8 mouse cellular contexts compared by ENCODE assay signal in the genomic region with DNA sequence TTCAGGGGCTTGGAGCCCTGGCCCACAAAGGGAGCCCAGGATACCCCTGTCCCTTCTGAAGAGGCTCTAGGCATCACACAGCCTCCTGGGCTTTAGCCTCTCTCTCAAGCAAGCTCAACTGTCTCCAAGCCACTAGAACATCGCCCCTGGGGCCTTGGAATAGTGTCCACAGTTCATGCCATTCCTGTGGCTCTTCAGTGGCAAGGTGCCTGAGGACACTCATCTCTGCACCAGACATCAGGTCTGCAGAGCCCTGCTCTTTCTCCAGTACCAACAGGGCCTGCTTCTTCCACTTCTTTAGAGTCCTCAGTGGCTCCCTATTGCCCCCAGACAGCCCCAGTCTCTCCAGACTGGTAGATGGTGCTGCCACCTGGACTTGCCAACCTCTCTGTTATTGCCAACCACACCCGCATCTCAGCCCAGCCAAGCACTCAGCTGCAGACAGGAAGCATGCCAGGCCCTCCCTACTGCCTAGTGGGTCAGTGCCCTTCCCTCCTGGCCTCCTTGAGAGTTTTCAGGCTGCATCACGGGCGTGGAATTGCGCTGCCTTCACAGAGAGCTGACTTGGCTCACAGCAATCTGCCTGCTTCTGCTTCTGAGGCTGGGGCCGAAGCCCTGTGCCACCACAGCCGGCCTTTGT. TPM values are rescaled to one million over a fixed set of nuclear protein-coding genes. Genes with fewer than 3 reads are reported as not detected.
DNase-seq lines count a peak whose midpoint lies in the region.

No protein-coding gene starts in this region.

- intact Hi-C loops in heart, postnatal 25 days (cut with DNase I) = no loop called here
- intact Hi-C loops in left cerebral cortex, postnatal 25 days (cut with DNase I) = no loop called here

- DNase-seq in heart, adult 18-20 months = peak; percentile 74 to 81
- no peak for DNase-seq in heart, postnatal 25 days (ENCODE audit: low spot score)
- peak; percentile 31 for DNase-seq in urinary bladder, postnatal 25 days (ENCODE audit: low spot score)
- no peak for DNase-seq in urinary bladder, postnatal 4 days (ENCODE audit: low spot score in 2 of 2)
- peak; percentile 52 to 61 for DNase-seq in kidney, postnatal 36 days
- DNase-seq in thymus, postnatal 4 days = peak; percentile 52
- DNase-seq in left cerebral cortex, postnatal 25 days (ENCODE audit: low spot score in 2 of 2) = no peak
- DNase-seq in natural killer cell, adult 2 months (ENCODE audit: low spot score in 2 of 2) = no peak

RNA-seq across cellular contexts. Expression of a gene that starts 8.3 kb away (rescaled TPM):
- total RNA-seq in heart, adult 18-20 months (2021) = 10 to 100 TPM; 17.0 to 23.6 TPM
- 10 to 100 TPM; 13.3 to 18.6 TPM for total RNA-seq in heart, postnatal 25 days (2021)
- 1 to 10 TPM; 6.1 to 7.1 TPM for total RNA-seq in left cerebral cortex, postnatal 25 days (2021)

RNA-seq across cellular contexts. Expression of a gene that starts 43.0 kb away (rescaled TPM):
- total RNA-seq in heart, adult 18-20 months (2021) = 1 to 10 TPM in 1 of 2 experiments, under 1 TPM in 1; 0.47 to 2.9 TPM
- total RNA-seq in heart, postnatal 25 days (2021) = under 1 TPM; 0.29 to 0.67 TPM
- 1 to 10 TPM; 1.4 to 1.6 TPM for total RNA-seq in left cerebral cortex, postnatal 25 days (2021)

Comparison
In these comparisons a context has a peak if more than half of its experiments do, and no peak if none do; other contexts are left out.
1. DNase-seq: peak in heart, adult 18-20 months (2 of 2), urinary bladder, postnatal 25 days (single experiment), kidney, postnatal 36 days (2 of 2) and thymus, postnatal 4 days (single experiment); none in heart, postnatal 25 days (single experiment), urinary bladder, postnatal 4 days (0 of 2), left cerebral cortex, postnatal 25 days (0 of 2) and natural killer cell, adult 2 months (0 of 2).